Comparison of ENCODE assay signal across 13 mouse cellular contexts in the genomic region with DNA sequence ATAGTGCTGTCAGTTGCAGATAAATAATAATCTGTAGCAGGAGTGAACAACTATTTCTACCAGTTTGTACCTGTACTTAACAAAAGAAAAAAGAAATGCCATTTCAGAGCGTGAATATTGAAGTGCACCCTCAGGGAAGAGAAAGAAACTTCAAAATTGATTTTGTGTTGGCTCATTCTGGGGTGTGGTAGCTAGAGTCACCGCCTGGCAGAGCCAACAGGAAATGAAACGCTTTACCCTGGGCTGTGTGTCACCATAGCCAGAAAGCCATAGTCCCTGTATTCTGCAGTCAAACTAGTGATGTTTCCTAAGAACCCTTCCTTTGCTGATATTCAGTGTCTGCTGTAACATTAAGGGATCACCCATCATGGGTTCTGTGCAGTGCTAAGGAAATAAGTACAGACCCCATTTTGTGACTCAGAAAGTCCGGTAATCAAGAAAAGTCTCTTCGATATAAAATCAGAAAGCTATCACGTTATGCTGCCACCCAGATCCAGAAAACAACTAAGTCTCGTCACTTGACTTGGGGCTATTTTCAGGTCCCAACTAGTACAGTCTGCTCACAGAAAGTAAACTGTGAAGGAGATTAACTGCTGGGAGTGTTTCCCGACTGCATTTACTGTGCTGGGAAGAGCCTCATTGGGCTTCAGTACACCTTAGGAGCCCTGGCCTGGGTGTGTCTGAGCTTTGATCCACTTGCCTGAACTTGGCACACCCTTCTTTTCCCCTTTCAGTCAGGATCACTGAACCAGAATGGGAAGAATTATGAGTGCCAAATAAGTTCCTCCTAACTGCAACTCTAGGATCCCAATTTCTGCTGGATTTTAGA.
DNase-seq lines count a peak whose midpoint lies in the region; ATAC-seq and TF ChIP-seq lines count a peak whose summit lies in the region.
"Had no signal": no experiment of that assay in that cellular context is flagged by ENCODE, and none has a peak within 500 bp of the region (broad histone marks: within the 10 kb centered on the region; RNA-seq: fewer than 3 reads in every experiment).

No protein-coding gene starts in this region.

- no peak for TF ChIP-seq CTCF in gastrocnemius, adult 2 months (IDR thresholded peaks at IDR 0.05)

- no peak overlapping the region for H3K4me3 ChIP-seq in gastrocnemius, adult 2 months
- H3K4me3 ChIP-seq in stomach, embryonic 16.5 days (replicated peaks; ENCODE audit: low read length) = no peak overlapping the region
- H3K4me3 ChIP-seq: heart, embryonic 13.5 days had no signal

- H3K36me3 ChIP-seq in stomach, embryonic 16.5 days (ENCODE audit: control insufficient read depth, insufficient read depth, low read length) = no peaks in the 10 kb centered on the region
- H3K36me3 ChIP-seq: heart, embryonic 13.5 days had no signal

- no peak for DNase-seq in gastrocnemius, adult 2 months
- DNase-seq in gastrocnemius, adult 18-20 months (ENCODE audit: low spot score) = no peak
- DNase-seq in lung, postnatal 36 days = peak; percentile 45
- no peak for DNase-seq in lung, postnatal 10 days
- peak; percentile 16 to 42 for DNase-seq in kidney, postnatal 25 days
- DNase-seq in right cerebral cortex, postnatal 25 days = no peak
- DNase-seq in neural tube, embryonic 10.5 days (ENCODE audit: extremely low spot score, low spot score) = no peak
- DNase-seq: cerebellum, adult 18-20 months; left cerebral cortex, postnatal 4 days; liver, postnatal 0 days; right cerebral cortex, postnatal 4 days had no signal

- H3K27me3 ChIP-seq in stomach, embryonic 16.5 days (ENCODE audit: control insufficient read depth, insufficient read depth, low read length) = no peaks in the 10 kb centered on the region
- H3K27me3 ChIP-seq: heart, embryonic 13.5 days had no signal

- WGBS in stomach, embryonic 16.5 days = 63% methylated on average over 8 of the region's 8 CpGs

- peak; percentile 91 for ATAC-seq in stomach, embryonic 16.5 days (ENCODE audit: insufficient read depth, low FRiP score)
- ATAC-seq: liver, postnatal 0 days had no signal

- intact Hi-C loops in gastrocnemius, adult 2 months (cut with DNase I) = no loop called here

- H3K9me3 ChIP-seq in stomach, embryonic 16.5 days (replicated peaks; ENCODE audit: control insufficient read depth, low read length) = no peaks in the 10 kb centered on the region
- H3K9me3 ChIP-seq: heart, embryonic 13.5 days had no signal

- no peak overlapping the region; the same call in 1 of the 2 replicates for H3K4me2 ChIP-seq in stomach, embryonic 16.5 days (ENCODE audit: low read depth, low read length)
- H3K4me2 ChIP-seq: heart, embryonic 13.5 days had no signal

- H3K27ac ChIP-seq in gastrocnemius, adult 2 months = peak overlapping the region; percentile 41
- H3K27ac ChIP-seq in stomach, embryonic 16.5 days (ENCODE audit: low read length) = peak overlapping the region; percentile 94
- H3K27ac ChIP-seq: heart, embryonic 13.5 days had no signal

- peaks cover 5% of the 10 kb centered on the region; the same call in 1 of the 2 replicates for H3K4me1 ChIP-seq in stomach, embryonic 16.5 days (ENCODE audit: control insufficient read depth, insufficient read depth, low read length)
- H3K4me1 ChIP-seq: heart, embryonic 13.5 days had no signal

- H3K9ac ChIP-seq in stomach, embryonic 16.5 days (ENCODE audit: low read length) = no peak overlapping the region
- H3K9ac ChIP-seq: heart, embryonic 13.5 days; liver, postnatal 0 days had no signal

Comparison
In these comparisons a context has a peak if more than half of its experiments do, and no peak if none do; other contexts are left out.
1. DNase-seq: peak in lung, postnatal 36 days (single experiment) and kidney, postnatal 25 days (2 of 2); none in gastrocnemius, adult 2 months (single experiment), gastrocnemius, adult 18-20 months (single experiment), lung, postnatal 10 days (single experiment), right cerebral cortex, postnatal 25 days (single experiment) and neural tube, embryonic 10.5 days (single experiment).